Mouse (Mus musculus): Measurements from ENCODE around the gene Slc29a2. TPM values are rescaled to one million over a fixed set of nuclear protein-coding genes. Genes with fewer than 3 reads are reported as not detected.

Slc29a2 gene
- polyA plus RNA-seq, 1 experiment from 2014 or later, result 4.7 TPM

DNA sequence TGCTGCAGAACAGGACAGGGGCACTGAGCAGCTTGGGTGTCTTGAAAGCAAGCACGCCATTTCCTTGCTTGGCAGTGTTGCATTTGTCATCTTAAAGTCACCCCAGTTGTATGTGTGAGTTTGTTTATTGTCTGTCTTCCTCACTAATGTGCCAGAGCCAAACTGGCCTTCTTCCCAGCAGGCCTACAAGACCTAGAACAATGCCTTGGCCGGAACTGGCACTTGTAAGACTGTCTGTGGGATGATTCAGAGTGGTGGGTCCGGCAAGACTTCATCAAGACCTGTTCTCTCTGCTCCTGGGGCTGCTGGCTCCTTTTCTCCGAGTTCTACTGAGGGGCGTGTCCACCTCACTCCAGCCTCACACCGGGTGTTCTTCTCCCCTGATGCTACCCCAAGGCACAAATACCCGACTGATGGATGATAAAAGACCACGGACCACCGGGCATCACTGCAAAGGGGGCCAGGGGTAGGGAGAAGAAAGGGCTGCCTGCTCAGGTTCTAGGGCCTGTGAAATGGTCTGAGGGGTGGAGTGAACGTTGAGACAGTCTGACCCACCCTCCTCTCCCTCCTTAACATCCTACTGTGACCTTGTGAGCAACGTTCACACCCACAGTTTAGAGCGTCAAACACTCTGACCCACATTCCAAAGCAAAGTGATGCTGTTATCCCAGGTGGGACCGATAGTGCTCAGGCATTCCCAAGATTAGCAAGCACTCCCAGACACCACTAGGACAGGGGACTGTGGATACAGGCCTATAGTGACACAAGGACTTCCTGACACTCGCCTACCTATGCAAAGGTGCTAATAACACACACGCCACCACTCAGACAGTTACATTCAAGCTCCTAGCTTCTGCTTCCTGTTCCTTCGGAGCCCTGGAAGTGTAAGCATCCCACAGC lies 34.5 kb downstream of the Slc29a2 start:
- Histone ChIP-seq H3K4me1 (ENCODE audit: control insufficient read depth, insufficient read depth, low read length) (peaks cover 31% of the 10 kb centered on the region), H3K9me3 (ENCODE audit: control insufficient read depth, low read depth, low read length) (no peaks in the 10 kb centered on the region), H3K4me3 (ENCODE audit: low read depth, low read length) (no peak overlapping the region), H3K4me2 (replicated peaks; ENCODE audit: low read depth, low read length) (no peak overlapping the region), H3K9ac (replicated peaks; ENCODE audit: low read depth, low read length) (no peak overlapping the region), H3K27me3 (ENCODE audit: control insufficient read depth, insufficient read depth, low read length) (0 out of 2 replicates have a peak, but pooled peaks cover 4% of the 10 kb centered on the region), H3K36me3 (ENCODE audit: control insufficient read depth, insufficient read depth, low read length) (no peaks in the 10 kb centered on the region), H3K27ac (ENCODE audit: low read length) (0 out of 2 replicates have a peak overlapping the region, but pooled peaks have one; percentile 45)
- ATAC-seq (ENCODE audit: insufficient number of reproducible peaks, insufficient read depth, low FRiP score, low read depth), result no peak
- 22% methylated on average over 16 of the region's 16 CpGs for WGBS

DNA sequence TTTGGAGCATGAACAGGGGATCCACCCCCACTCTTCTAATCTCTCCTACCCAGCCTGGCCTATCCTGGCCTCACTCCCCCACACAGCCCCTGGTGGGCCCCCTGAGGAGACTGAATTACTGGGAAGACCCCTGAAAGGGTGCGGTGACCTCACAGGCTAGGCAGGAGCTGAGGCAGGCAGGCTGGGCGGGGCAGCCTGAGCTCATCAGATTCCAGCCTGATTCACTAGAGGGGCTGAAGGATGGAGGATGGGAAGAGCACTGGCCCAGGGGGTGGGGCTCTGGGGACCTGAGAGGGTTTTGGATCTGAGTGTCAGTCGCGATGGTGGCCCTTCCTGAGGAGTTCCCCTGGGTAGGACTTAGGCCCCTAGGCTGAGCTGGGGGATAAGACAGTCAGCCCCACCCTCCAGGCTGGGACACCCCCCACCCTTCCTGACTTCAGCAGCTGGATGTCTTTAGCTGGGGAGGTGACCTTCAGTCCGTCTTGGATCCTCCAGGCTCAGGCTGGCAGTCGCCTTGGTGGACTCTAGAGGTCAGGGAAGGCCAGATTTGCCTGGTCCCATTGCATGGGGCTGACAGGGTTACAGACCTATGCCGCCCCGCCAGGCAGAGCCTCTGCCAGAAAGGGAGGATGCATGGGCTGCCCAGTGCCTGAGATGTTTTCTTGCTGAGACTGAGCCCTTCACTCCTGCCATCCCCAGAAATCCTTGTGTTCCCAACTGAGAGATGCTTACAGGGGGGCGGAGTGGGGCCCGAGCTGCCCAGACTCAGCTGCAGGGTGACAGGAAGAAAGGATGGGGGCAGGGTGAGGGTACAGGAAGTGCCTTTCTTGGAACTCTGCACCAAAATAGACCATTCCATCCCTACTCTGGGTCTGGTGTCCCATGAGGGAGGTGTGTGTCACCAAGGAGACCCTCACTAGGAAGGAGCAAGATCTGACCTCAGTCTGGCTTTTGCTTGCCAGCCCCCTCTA lies 35.4 kb downstream of the Slc29a2 start:
- H3K36me3 ChIP-seq (ENCODE audit: control insufficient read depth, insufficient read depth, low read length), result no peaks in the 10 kb centered on the region
- H3K9ac ChIP-seq (replicated peaks; ENCODE audit: low read depth, low read length), result 0 out of 2 replicates have a peak overlapping the region, but pooled peaks have one; percentile 7
- H3K9me3 ChIP-seq (ENCODE audit: control insufficient read depth, low read depth, low read length), result no peaks in the 10 kb centered on the region
- peak overlapping the region; percentile 66; the same call in 1 of the 2 replicates for H3K27ac ChIP-seq (ENCODE audit: low read length)
- H3K4me3 ChIP-seq (ENCODE audit: low read depth, low read length), result no peak overlapping the region
- 9% methylated on average over 10 of the region's 10 CpGs for WGBS
- peak overlapping the region; percentile 14; the same call in 1 of the 2 replicates for H3K4me2 ChIP-seq (replicated peaks; ENCODE audit: low read depth, low read length)
- H3K4me1 ChIP-seq (ENCODE audit: control insufficient read depth, insufficient read depth, low read length), result peaks cover 31% of the 10 kb centered on the region
- ATAC-seq (ENCODE audit: insufficient number of reproducible peaks, insufficient read depth, low FRiP score, low read depth), result peak; percentile 40; the same call in 1 of the 2 replicates
- H3K27me3 ChIP-seq (ENCODE audit: control insufficient read depth, insufficient read depth, low read length), result no peaks in the 10 kb centered on the region

DNA sequence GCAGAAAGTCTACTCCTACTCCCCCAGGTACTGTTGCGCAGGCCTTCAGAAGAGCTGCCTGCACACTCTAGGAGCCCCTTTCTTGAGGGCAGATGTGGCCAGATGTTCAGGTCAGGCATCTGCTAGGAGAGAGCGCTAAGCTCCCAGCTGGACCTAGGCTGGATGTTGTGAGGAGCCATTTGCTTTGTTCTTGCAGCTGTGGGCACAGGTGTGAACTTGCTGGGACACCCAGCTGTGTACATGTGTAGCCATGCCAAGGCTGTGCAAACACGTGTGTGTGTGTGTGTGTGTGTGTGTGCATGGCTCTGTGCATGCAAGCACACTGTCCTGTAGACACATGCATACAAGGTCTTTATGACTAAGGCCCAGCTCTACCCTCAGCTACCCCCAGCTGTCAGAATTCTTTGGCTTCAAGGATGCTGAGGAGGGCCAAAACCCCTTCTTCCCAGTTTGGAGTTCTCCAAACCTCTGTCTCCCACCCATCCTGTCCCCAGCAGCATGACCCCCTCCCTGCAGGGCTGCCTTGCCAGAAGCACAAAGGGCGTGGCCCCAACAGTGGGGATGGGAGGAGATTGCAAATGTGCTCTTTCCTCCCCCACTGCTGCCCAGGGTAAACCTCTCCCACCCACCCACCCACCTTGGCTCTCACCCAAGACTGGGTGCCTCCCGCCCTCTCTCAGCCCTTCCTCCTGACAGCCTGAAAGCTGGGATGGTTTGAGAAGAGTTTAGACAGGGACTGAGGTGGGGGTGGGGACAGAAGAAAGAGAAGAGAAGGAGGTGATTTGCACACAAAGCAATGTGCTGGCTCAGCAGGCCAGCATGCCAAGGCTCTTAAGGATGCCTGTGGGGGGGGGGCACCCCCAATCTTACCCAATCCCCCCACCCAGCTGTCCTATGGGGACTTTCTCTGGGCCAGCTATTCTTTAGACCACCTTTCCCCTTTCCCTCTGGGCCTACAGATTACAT lies 37.0 kb downstream of the Slc29a2 start:
- Histone ChIP-seq H3K4me2 (replicated peaks; ENCODE audit: low read depth, low read length) (no peak overlapping the region), H3K9me3 (ENCODE audit: control insufficient read depth, low read depth, low read length) (no peaks in the 10 kb centered on the region), H3K36me3 (ENCODE audit: control insufficient read depth, insufficient read depth, low read length) (no peaks in the 10 kb centered on the region), H3K4me3 (ENCODE audit: low read depth, low read length) (no peak overlapping the region), H3K4me1 (ENCODE audit: control insufficient read depth, insufficient read depth, low read length) (peaks cover 43% of the 10 kb centered on the region), H3K27me3 (ENCODE audit: control insufficient read depth, insufficient read depth, low read length) (no peaks in the 10 kb centered on the region), H3K27ac (ENCODE audit: low read length) (peak overlapping the region; percentile 66; the same call in 1 of the 2 replicates), H3K9ac (replicated peaks; ENCODE audit: low read depth, low read length) (no peak overlapping the region)
- WGBS, result 24% methylated on average over 5 of the region's 5 CpGs
- ATAC-seq (ENCODE audit: insufficient number of reproducible peaks, insufficient read depth, low FRiP score, low read depth), result peak; percentile 31; the same call in 1 of the 2 replicates

- Histone ChIP-seq H3K36me3 (ENCODE audit: control insufficient read depth, insufficient read depth, low read length) (no peaks in the 10 kb centered on the region), H3K27ac (ENCODE audit: low read length) (no peak overlapping the region), H3K4me3 (ENCODE audit: low read depth, low read length) (no peak overlapping the region), H3K4me2 (replicated peaks; ENCODE audit: low read depth, low read length) (no peak overlapping the region), H3K9ac (replicated peaks; ENCODE audit: low read depth, low read length) (no peak overlapping the region), H3K9me3 (ENCODE audit: control insufficient read depth, low read depth, low read length) (no peaks in the 10 kb centered on the region), H3K4me1 (ENCODE audit: control insufficient read depth, insufficient read depth, low read length) (peaks cover 48% of the 10 kb centered on the region), H3K27me3 (ENCODE audit: control insufficient read depth, insufficient read depth, low read length) (no peaks in the 10 kb centered on the region)
- WGBS, result 88% methylated on average over 5 of the region's 5 CpGs
- ATAC-seq (ENCODE audit: insufficient number of reproducible peaks, insufficient read depth, low FRiP score, low read depth), result no peak
Measured at GRCm38 (mm10) chr19:5062041-5062440, 38.4 kb downstream of the Slc29a2 start.

GRCm38 (mm10) chr19:5062446-5062845 lies 38.8 kb downstream of the Slc29a2 start:
- H3K4me2 ChIP-seq (replicated peaks; ENCODE audit: low read depth, low read length), result no peak overlapping the region
- no peaks in the 10 kb centered on the region for H3K36me3 ChIP-seq (ENCODE audit: control insufficient read depth, insufficient read depth, low read length)
- no peak for ATAC-seq (ENCODE audit: insufficient number of reproducible peaks, insufficient read depth, low FRiP score, low read depth)
- WGBS, result 74% methylated on average over 6 of the region's 6 CpGs
- H3K9me3 ChIP-seq (ENCODE audit: control insufficient read depth, low read depth, low read length), result no peaks in the 10 kb centered on the region
- no peaks in the 10 kb centered on the region for H3K27me3 ChIP-seq (ENCODE audit: control insufficient read depth, insufficient read depth, low read length)
- H3K9ac ChIP-seq (replicated peaks; ENCODE audit: low read depth, low read length), result no peak overlapping the region
- H3K4me1 ChIP-seq (ENCODE audit: control insufficient read depth, insufficient read depth, low read length), result peaks cover 51% of the 10 kb centered on the region
- H3K4me3 ChIP-seq (ENCODE audit: low read depth, low read length), result no peak overlapping the region
- H3K27ac ChIP-seq (ENCODE audit: low read length), result no peak overlapping the region

GRCm38 (mm10) chr19:5065104-5065503 lies 41.4 kb downstream of the Slc29a2 start:
- no peaks in the 10 kb centered on the region for H3K36me3 ChIP-seq (ENCODE audit: control insufficient read depth, insufficient read depth, low read length)
- H3K27ac ChIP-seq (ENCODE audit: low read length), result peak overlapping the region; percentile 33; the same call in 1 of the 2 replicates
- no peaks in the 10 kb centered on the region for H3K9me3 ChIP-seq (ENCODE audit: control insufficient read depth, low read depth, low read length)
- H3K4me2 ChIP-seq (replicated peaks; ENCODE audit: low read depth, low read length), result no peak overlapping the region
- peaks cover 49% of the 10 kb centered on the region for H3K4me1 ChIP-seq (ENCODE audit: control insufficient read depth, insufficient read depth, low read length)
- 0 out of 2 replicates have a peak, but pooled peaks cover 2% of the 10 kb centered on the region for H3K27me3 ChIP-seq (ENCODE audit: control insufficient read depth, insufficient read depth, low read length)
- 39% methylated on average over 7 of the region's 7 CpGs for WGBS
- H3K4me3 ChIP-seq (ENCODE audit: low read depth, low read length), result no peak overlapping the region
- no peak for ATAC-seq (ENCODE audit: insufficient number of reproducible peaks, insufficient read depth, low FRiP score, low read depth)
- no peak overlapping the region for H3K9ac ChIP-seq (replicated peaks; ENCODE audit: low read depth, low read length)

DNA sequence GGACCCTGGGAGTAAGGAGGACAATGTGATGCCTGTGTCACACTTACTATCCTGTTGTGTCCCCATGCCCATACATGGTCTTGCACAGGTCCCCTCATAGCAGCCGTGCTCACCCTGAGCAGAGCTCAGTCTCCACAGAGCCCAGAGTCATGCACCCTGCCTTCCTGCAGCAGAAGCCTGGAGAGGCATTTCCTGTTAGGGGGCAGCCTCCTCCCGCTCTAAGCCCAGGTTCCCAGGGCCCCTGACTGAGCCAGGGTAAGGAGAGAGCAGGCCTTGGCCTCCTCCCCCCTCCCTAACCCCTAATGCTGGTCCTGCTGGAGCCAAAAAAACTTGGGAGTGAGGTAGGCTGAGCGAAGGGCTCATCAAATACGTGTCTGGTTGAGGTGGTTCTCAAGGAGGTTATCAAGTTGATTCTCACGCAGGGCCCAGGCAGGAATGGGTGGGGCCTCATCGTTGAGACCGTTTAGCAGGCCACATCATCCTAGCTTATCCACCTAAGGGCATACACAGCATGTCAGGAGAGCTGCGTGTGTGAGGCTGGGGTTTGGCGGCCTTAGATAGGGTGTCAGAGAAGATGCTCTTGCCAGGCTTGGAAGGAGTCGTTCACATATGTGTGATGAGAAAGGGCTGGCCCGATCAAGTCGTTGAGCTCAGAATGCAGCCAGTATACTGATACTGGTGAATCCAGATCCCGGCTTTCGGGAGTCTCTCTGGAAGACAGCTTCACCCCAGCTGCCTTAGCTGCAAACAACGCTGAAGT lies 43.6 kb downstream of the Slc29a2 start:
- ATAC-seq (ENCODE audit: insufficient number of reproducible peaks, insufficient read depth, low FRiP score, low read depth), result no peak
- 3% methylated on average over 15 of the region's 15 CpGs for WGBS
- H3K4me1 ChIP-seq (ENCODE audit: control insufficient read depth, insufficient read depth, low read length), result peaks cover 45% of the 10 kb centered on the region

More for the DNA sequence above, 43.6 kb downstream of the Slc29a2 start:
- Histone ChIP-seq H3K9me3 (ENCODE audit: control insufficient read depth, low read depth, low read length) (no peaks in the 10 kb centered on the region), H3K9ac (replicated peaks; ENCODE audit: low read depth, low read length) (peak overlapping the region; percentile 28; the same call in 1 of the 2 replicates), H3K4me3 (ENCODE audit: low read depth, low read length) (peak overlapping the region; percentile 70; the same call in 1 of the 2 replicates), H3K27me3 (ENCODE audit: control insufficient read depth, insufficient read depth, low read length) (0 out of 2 replicates have a peak, but pooled peaks cover 2% of the 10 kb centered on the region), H3K4me2 (replicated peaks; ENCODE audit: low read depth, low read length) (peak overlapping the region; percentile 76), H3K36me3 (ENCODE audit: control insufficient read depth, insufficient read depth, low read length) (no peaks in the 10 kb centered on the region), H3K27ac (ENCODE audit: low read length) (peak overlapping the region; percentile 95)
